Mouse (Mus musculus) adrenal gland, adult (tissue): ENCODE results near the gene Kpna1.

Experiments
- DNase-seq, 2 experiments: peaks; one replicate each; pipeline ENCODE4 v3.0.0; 2022 to 2023; ENCODE audit warnings: low spot score in 1 of 2; ENCODE audit not compliant: inconsistent age in 2 of 2

Kpna1 gene

GRCm38 (mm10) chr16:36069819-36070575 is 91.4 kb downstream of the Kpna1 start:
- DNase-seq: peak in 1 of 2 experiments; percentile 42

GRCm38 (mm10) chr16:36071071-36071449 is 92.5 kb downstream of the Kpna1 start:
- DNase-seq: no peak

- peak; percentile 93 to 98 for DNase-seq
Observed at GRCm38 (mm10) chr16:36071450-36072379, 93.2 kb downstream of the Kpna1 start, which contains the start of the genes Fam162a and Ccdc58. Gene Fam162a (minus strand): TSS chr16:36071594. Gene Ccdc58 (plus strand): TSS chr16:36071685.

- DNase-seq: no peak
Observed at GRCm38 (mm10) chr16:36072410-36073011, 94.0 kb downstream of the Kpna1 start.

GRCm38 (mm10) chr16:36074772-36075171 is 96.2 kb downstream of the Kpna1 start:
- peak in 1 of 2 experiments; percentile 45 for DNase-seq

- peak in 1 of 2 experiments; percentile 78 for DNase-seq
Observed at GRCm38 (mm10) chr16:36079916-36080315, 101.4 kb downstream of the Kpna1 start.
